Mouse (Mus musculus) erythroblast, adult 5-6 weeks (primary cell): Measurements from ENCODE around the gene Omp. TPM values are rescaled to one million over a fixed set of nuclear protein-coding genes. Genes with fewer than 3 reads are reported as not detected.
A peak's percentile ranks its signal among the peaks of the same experiment; 100 is the strongest.
"Not testable (repeated sequence)": the region's sequence is repeated elsewhere in the genome, so short reads cannot be mapped to it uniquely, and the experiment has no call there.

Source experiments
- ATAC-seq: replicated peaks from 2 replicates; pipeline ENCODE4 v1.8.0; 2016; ENCODE audit warnings: moderate number of reproducible peaks, mild to moderate bottlenecking, moderate TSS enrichment, inconsistent platforms; ENCODE audit not compliant: poor library complexity, low FRiP score, severe bottlenecking
- total RNA-seq, 2 experiments: library from RNA; stranded (forward) in 1 of 2; stranded (reverse) in 1 of 2; fragments of 150-400 nt in 1 of 2; fragments of 200-764, 138-1000 nt in 1 of 2; gene quantifications; 2 replicates each; pipeline versions ENCODE4 v1.2.3 to v1.2.4; 2015 to 2017; ENCODE audit warnings: low replicate concordance in 2 of 2

Gene Omp
- total RNA-seq (2015; ENCODE audit: low replicate concordance) (4.8 and 5.0 TPM in 2 replicates), total RNA-seq (2017; ENCODE audit: low replicate concordance) (11.2 and 20.9 TPM in 2 replicates)

GRCm38 (mm10) chr7:98145402-98145801 is at the start of gene Omp:
Gene Omp (minus strand): TSS chr7:98145502.
- ATAC-seq: no peak

GRCm38 (mm10) chr7:98194026-98194792 is 48.9 kb upstream of the Omp start:
- ATAC-seq: no peak

- ATAC-seq: peak; percentile 21; the same call in 1 of the 2 replicates
Observed at GRCm38 (mm10) chr7:98193515-98194025, 48.3 kb upstream of the Omp start.

GRCm38 (mm10) chr7:98191571-98192250 is 46.4 kb upstream of the Omp start:
- peak; percentile 62 for ATAC-seq

GRCm38 (mm10) chr7:98190578-98190977 is 45.3 kb upstream of the Omp start:
- ATAC-seq: peak; percentile 47; the same call in 1 of the 2 replicates

- peak; percentile 36; the same call in 1 of the 2 replicates for ATAC-seq
Observed at GRCm38 (mm10) chr7:98189745-98190144, 44.4 kb upstream of the Omp start.

GRCm38 (mm10) chr7:98188680-98189079 is 43.4 kb upstream of the Omp start:
- ATAC-seq: no peak

GRCm38 (mm10) chr7:98188238-98188637 is 42.9 kb upstream of the Omp start:
- ATAC-seq: no peak

- ATAC-seq: not testable (repeated sequence)
Observed at GRCm38 (mm10) chr7:98187332-98187731, 42.0 kb upstream of the Omp start.

GRCm38 (mm10) chr7:98186637-98187036 is 41.3 kb upstream of the Omp start:
- no peak for ATAC-seq

GRCm38 (mm10) chr7:98185326-98185725 is 40.0 kb upstream of the Omp start:
- no peak for ATAC-seq

GRCm38 (mm10) chr7:98178560-98179231 is 33.4 kb upstream of the Omp start:
- ATAC-seq: peak; percentile 3; the same call in 1 of the 2 replicates

GRCm38 (mm10) chr7:98177929-98178559 is 32.7 kb upstream of the Omp start, which contains the start of gene Capn5:
Gene Capn5 (minus strand): TSS chr7:98178274.
- peak; percentile 61 for ATAC-seq

GRCm38 (mm10) chr7:98177566-98177928 is 32.2 kb upstream of the Omp start:
- ATAC-seq: no peak

GRCm38 (mm10) chr7:98177071-98177485 is 31.8 kb upstream of the Omp start:
- peak; percentile 0; the same call in 1 of the 2 replicates for ATAC-seq

GRCm38 (mm10) chr7:98176322-98177070 is 31.2 kb upstream of the Omp start:
- peak; percentile 42 for ATAC-seq

GRCm38 (mm10) chr7:98174883-98175755 is 29.8 kb upstream of the Omp start:
- peak; percentile 66 for ATAC-seq

GRCm38 (mm10) chr7:98173408-98173807 is 28.1 kb upstream of the Omp start:
- ATAC-seq: no peak
